Mouse (Mus musculus): ENCODE measurements around the gene Mgst1. TPM values are rescaled to one million over a fixed set of nuclear protein-coding genes. Genes with fewer than 3 reads are reported as not detected.

Mgst1 gene
- total RNA-seq (2017), result 79.6 to 228 TPM (median 228 TPM) in 3 replicates

GRCm38 (mm10) chr6:138139930-138140329 is at the start of gene Mgst1:
Mgst1 (plus strand) TSS chr6:138140316.
- peak; percentile 60; the same call in 1 of the 2 replicates for ATAC-seq (replicated peaks; ENCODE audit: insufficient number of reproducible peaks, low FRiP score, low TSS enrichment, poor library complexity, severe bottlenecking)

GRCm38 (mm10) chr6:138092432-138092831 is 47.7 kb upstream of the Mgst1 start:
- no peak for ATAC-seq (replicated peaks; ENCODE audit: insufficient number of reproducible peaks, low FRiP score, low TSS enrichment, poor library complexity, severe bottlenecking)

- no peak for ATAC-seq (replicated peaks; ENCODE audit: insufficient number of reproducible peaks, low FRiP score, low TSS enrichment, poor library complexity, severe bottlenecking)
Observed at GRCm38 (mm10) chr6:138095060-138095459, 45.1 kb upstream of the Mgst1 start.

GRCm38 (mm10) chr6:138099646-138100045 is 40.5 kb upstream of the Mgst1 start:
- no peak for ATAC-seq (replicated peaks; ENCODE audit: insufficient number of reproducible peaks, low FRiP score, low TSS enrichment, poor library complexity, severe bottlenecking)

GRCm38 (mm10) chr6:138101843-138102242 is 38.3 kb upstream of the Mgst1 start:
- no peak for ATAC-seq (replicated peaks; ENCODE audit: insufficient number of reproducible peaks, low FRiP score, low TSS enrichment, poor library complexity, severe bottlenecking)

- no peak for ATAC-seq (replicated peaks; ENCODE audit: insufficient number of reproducible peaks, low FRiP score, low TSS enrichment, poor library complexity, severe bottlenecking)
Observed at GRCm38 (mm10) chr6:138102940-138103339, 37.2 kb upstream of the Mgst1 start.

GRCm38 (mm10) chr6:138104559-138104958 is 35.6 kb upstream of the Mgst1 start:
- no peak for ATAC-seq (replicated peaks; ENCODE audit: insufficient number of reproducible peaks, low FRiP score, low TSS enrichment, poor library complexity, severe bottlenecking)

GRCm38 (mm10) chr6:138117496-138117895 is 22.6 kb upstream of the Mgst1 start:
- ATAC-seq (replicated peaks; ENCODE audit: insufficient number of reproducible peaks, low FRiP score, low TSS enrichment, poor library complexity, severe bottlenecking), result no peak

- ATAC-seq (replicated peaks; ENCODE audit: insufficient number of reproducible peaks, low FRiP score, low TSS enrichment, poor library complexity, severe bottlenecking), result no peak
Observed at GRCm38 (mm10) chr6:138128392-138129335, 11.5 kb upstream of the Mgst1 start.

GRCm38 (mm10) chr6:138130541-138130940 is 9.6 kb upstream of the Mgst1 start:
- no peak for ATAC-seq (replicated peaks; ENCODE audit: insufficient number of reproducible peaks, low FRiP score, low TSS enrichment, poor library complexity, severe bottlenecking)

GRCm38 (mm10) chr6:138140336-138140735 is 220 bp downstream of the Mgst1 start:
- ATAC-seq (replicated peaks; ENCODE audit: insufficient number of reproducible peaks, low FRiP score, low TSS enrichment, poor library complexity, severe bottlenecking), result peak; percentile 65; the same call in 1 of the 2 replicates

- peak; percentile 44 for ATAC-seq (replicated peaks; ENCODE audit: insufficient number of reproducible peaks, low FRiP score, low TSS enrichment, poor library complexity, severe bottlenecking)
Observed at GRCm38 (mm10) chr6:138141111-138141592, 1.0 kb downstream of the Mgst1 start.

GRCm38 (mm10) chr6:138142604-138143003 is 2.5 kb downstream of the Mgst1 start:
- no peak for ATAC-seq (replicated peaks; ENCODE audit: insufficient number of reproducible peaks, low FRiP score, low TSS enrichment, poor library complexity, severe bottlenecking)

- no peak for ATAC-seq (replicated peaks; ENCODE audit: insufficient number of reproducible peaks, low FRiP score, low TSS enrichment, poor library complexity, severe bottlenecking)
Observed at GRCm38 (mm10) chr6:138143450-138143849, 3.3 kb downstream of the Mgst1 start.

- ATAC-seq (replicated peaks; ENCODE audit: insufficient number of reproducible peaks, low FRiP score, low TSS enrichment, poor library complexity, severe bottlenecking), result peak; percentile 53; the same call in 1 of the 2 replicates
Observed at GRCm38 (mm10) chr6:138153111-138153510, 13.0 kb downstream of the Mgst1 start.

GRCm38 (mm10) chr6:138163920-138164319 is 23.8 kb downstream of the Mgst1 start:
- ATAC-seq (replicated peaks; ENCODE audit: insufficient number of reproducible peaks, low FRiP score, low TSS enrichment, poor library complexity, severe bottlenecking), result no peak

GRCm38 (mm10) chr6:138171480-138172224 is 31.5 kb downstream of the Mgst1 start:
- ATAC-seq (replicated peaks; ENCODE audit: insufficient number of reproducible peaks, low FRiP score, low TSS enrichment, poor library complexity, severe bottlenecking), result no peak
